Mouse (Mus musculus) heart, postnatal 0 days (tissue): ENCODE data around the gene Xpo1.

Source experiments
- CTCF ChIP-seq: IDR thresholded peaks from 2 replicates; pipeline ENCODE4 v1.5.1; 2016; ENCODE audit warnings: antibody characterized with exemption, control low read depth, low read depth
- EP300 ChIP-seq: IDR thresholded peaks from 2 replicates; pipeline ENCODE4 v1.6.1; 2016; ENCODE audit warnings: antibody characterized with exemption, low read depth

GRCm38 (mm10) chr11:23209717-23210116 is 46.1 kb upstream of the Xpo1 start:
- TF ChIP-seq CTCF (no peak), EP300 (no peak)
